Mouse (Mus musculus): Measurements from ENCODE around the gene Emp3. TPM values are rescaled to one million over a fixed set of nuclear protein-coding genes. Genes with fewer than 3 reads are reported as not detected.

Gene Emp3
- polyA plus RNA-seq, 1 experiment = 373 TPM

GRCm38 (mm10) chr7:45924429-45924816 is 3.2 kb upstream of the Emp3 start:
- Histone ChIP-seq H3K4me3 (ENCODE audit: insufficient read depth, low read length) (no peak overlapping the region), H3K4me1 (ENCODE audit: control insufficient read depth, insufficient read depth, low read length) (peaks cover 4% of the 10 kb centered on the region; the same call in 1 of the 2 replicates), H3K27ac (ENCODE audit: insufficient read depth, low read length) (no peak overlapping the region)
- TF ChIP-seq POLR2A (IDR thresholded peaks at IDR 0.05; ENCODE audit: low read depth, low read length) (no peak), CTCF (IDR thresholded peaks at IDR 0.05; ENCODE audit: borderline replicate concordance, insufficient read depth, low read length) (no peak)

- peak within 1 kb of the TSS; percentile 7; the same call in 1 of the 2 replicates for H3K4me3 ChIP-seq (ENCODE audit: insufficient read depth, low read length)
- peak within 1 kb of the TSS; percentile 97 for H3K27ac ChIP-seq (ENCODE audit: insufficient read depth, low read length)
- peaks cover 4% of the 10 kb centered on the region; the same call in 1 of the 2 replicates for H3K4me1 ChIP-seq (ENCODE audit: control insufficient read depth, insufficient read depth, low read length)
- TF ChIP-seq CTCF (IDR thresholded peaks at IDR 0.05; ENCODE audit: borderline replicate concordance, insufficient read depth, low read length) = no peak
- peak; percentile 20; the same call in 1 of the 2 replicates for TF ChIP-seq POLR2A (IDR thresholded peaks at IDR 0.05; ENCODE audit: low read depth, low read length)
Observed at GRCm38 (mm10) chr7:45923762-45924428, 2.7 kb upstream of the Emp3 start, which contains the start of gene Ccdc114. TSS of gene Ccdc114 (plus strand) at chr7:45924072.

GRCm38 (mm10) chr7:45922928-45923761 is 1.9 kb upstream of the Emp3 start:
- H3K4me3 ChIP-seq (ENCODE audit: insufficient read depth, low read length) = peak overlapping the region; percentile 7; the same call in 1 of the 2 replicates
- H3K4me1 ChIP-seq (ENCODE audit: control insufficient read depth, insufficient read depth, low read length) = peaks cover 4% of the 10 kb centered on the region; the same call in 1 of the 2 replicates
- peak overlapping the region; percentile 97 for H3K27ac ChIP-seq (ENCODE audit: insufficient read depth, low read length)
- TF ChIP-seq CTCF (IDR thresholded peaks at IDR 0.05; ENCODE audit: borderline replicate concordance, insufficient read depth, low read length) (no peak), POLR2A (IDR thresholded peaks at IDR 0.05; ENCODE audit: low read depth, low read length) (peak; percentile 85)

GRCm38 (mm10) chr7:45921950-45922600 is 871 bp upstream of the Emp3 start:
- TF ChIP-seq CTCF (IDR thresholded peaks at IDR 0.05; ENCODE audit: borderline replicate concordance, insufficient read depth, low read length) (no peak), POLR2A (IDR thresholded peaks at IDR 0.05; ENCODE audit: low read depth, low read length) (peak; percentile 39; the same call in 1 of the 2 replicates)
- Histone ChIP-seq H3K4me1 (ENCODE audit: control insufficient read depth, insufficient read depth, low read length) (peaks cover 9% of the 10 kb centered on the region; the same call in 1 of the 2 replicates), H3K27ac (ENCODE audit: insufficient read depth, low read length) (peak overlapping the region; percentile 97), H3K4me3 (ENCODE audit: insufficient read depth, low read length) (no peak overlapping the region)

DNA sequence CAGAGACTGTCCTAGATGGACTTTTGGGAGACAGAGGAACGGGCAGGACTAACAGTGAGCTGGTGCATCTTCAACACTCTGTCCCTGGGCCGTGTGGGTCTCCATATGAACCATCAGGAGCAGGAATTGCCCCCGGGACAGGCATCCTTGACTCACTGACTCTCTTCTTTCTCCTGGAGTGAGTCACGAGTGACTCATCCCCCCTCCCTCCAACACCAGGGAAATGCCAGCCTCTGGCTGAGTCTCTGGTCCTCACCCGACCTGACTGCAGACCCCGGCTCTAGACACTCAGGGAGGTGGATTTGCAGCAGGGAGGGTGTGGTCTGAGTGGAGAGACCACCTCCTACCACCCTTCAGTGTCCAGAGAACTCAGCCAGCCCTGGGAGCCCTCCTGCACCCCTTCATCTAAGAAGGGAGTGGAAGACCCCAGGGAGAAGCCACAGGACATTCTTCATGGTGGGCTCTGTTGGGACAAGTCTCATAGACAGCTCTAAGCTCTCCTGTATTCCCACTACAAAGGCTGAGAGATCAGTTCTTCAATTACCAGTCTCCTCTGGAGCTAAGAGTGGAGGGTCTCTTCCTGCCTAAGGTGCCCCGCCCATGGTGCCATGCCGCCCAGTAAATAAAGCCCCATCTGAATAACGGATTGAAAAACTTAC is 492 bp downstream of the Emp3 start:
- peaks cover 9% of the 10 kb centered on the region; the same call in 1 of the 2 replicates for H3K4me1 ChIP-seq (ENCODE audit: control insufficient read depth, insufficient read depth, low read length)

GRCm38 (mm10) chr7:45919761-45920160 is 1.4 kb downstream of the Emp3 start:
- H3K4me3 ChIP-seq (ENCODE audit: insufficient read depth, low read length) = peak overlapping the region; percentile 53
- peaks cover 9% of the 10 kb centered on the region; the same call in 1 of the 2 replicates for H3K4me1 ChIP-seq (ENCODE audit: control insufficient read depth, insufficient read depth, low read length)
- peak overlapping the region; percentile 97 for H3K27ac ChIP-seq (ENCODE audit: insufficient read depth, low read length)
- TF ChIP-seq CTCF (IDR thresholded peaks at IDR 0.05; ENCODE audit: borderline replicate concordance, insufficient read depth, low read length) (no peak), POLR2A (IDR thresholded peaks at IDR 0.05; ENCODE audit: low read depth, low read length) (no peak)

More for the DNA sequence above, 492 bp downstream of the Emp3 start:
- TF ChIP-seq CTCF (IDR thresholded peaks at IDR 0.05; ENCODE audit: borderline replicate concordance, insufficient read depth, low read length) (no peak), POLR2A (IDR thresholded peaks at IDR 0.05; ENCODE audit: low read depth, low read length) (peak; percentile 69)
- Histone ChIP-seq H3K4me3 (ENCODE audit: insufficient read depth, low read length) (peak overlapping the region; percentile 53), H3K27ac (ENCODE audit: insufficient read depth, low read length) (peak overlapping the region; percentile 97)

GRCm38 (mm10) chr7:45919083-45919671 is 2.0 kb downstream of the Emp3 start:
- H3K4me3 ChIP-seq (ENCODE audit: insufficient read depth, low read length) = 0 out of 2 replicates have a peak overlapping the region, but pooled peaks have one; percentile 53
- peaks cover 9% of the 10 kb centered on the region; the same call in 1 of the 2 replicates for H3K4me1 ChIP-seq (ENCODE audit: control insufficient read depth, insufficient read depth, low read length)
- TF ChIP-seq POLR2A (IDR thresholded peaks at IDR 0.05; ENCODE audit: low read depth, low read length) (no peak), CTCF (IDR thresholded peaks at IDR 0.05; ENCODE audit: borderline replicate concordance, insufficient read depth, low read length) (peak; percentile 70; the same call in 1 of the 2 replicates)
- no peak overlapping the region for H3K27ac ChIP-seq (ENCODE audit: insufficient read depth, low read length)

- H3K4me1 ChIP-seq (ENCODE audit: control insufficient read depth, insufficient read depth, low read length) = peaks cover 9% of the 10 kb centered on the region; the same call in 1 of the 2 replicates
Observed at GRCm38 (mm10) chr7:45917926-45918325, 3.3 kb downstream of the Emp3 start.

More at GRCm38 (mm10) chr7:45917926-45918325, 3.3 kb downstream of the Emp3 start:
- no peak overlapping the region for H3K4me3 ChIP-seq (ENCODE audit: insufficient read depth, low read length)
- no peak overlapping the region for H3K27ac ChIP-seq (ENCODE audit: insufficient read depth, low read length)
- TF ChIP-seq CTCF (IDR thresholded peaks at IDR 0.05; ENCODE audit: borderline replicate concordance, insufficient read depth, low read length) (no peak), POLR2A (IDR thresholded peaks at IDR 0.05; ENCODE audit: low read depth, low read length) (no peak)

Measured in embryonic fibroblast, embryonic 13.5 days (primary cell).